Mouse (Mus musculus) c-Kit-positive CD71-positive TER-119-positive erythroid progenitor cells, embryonic 14.5 days (primary cell): ENCODE data around the gene Slc39a8.

ENCODE experiments used
- DNase-seq: peaks from one replicate; pipeline ENCODE4 v3.0.0-alpha.2; 2013; ENCODE audit warnings: low spot score

The Slc39a8 gene

GRCm38 (mm10) chr3:135825016-135825753 lies at the start of gene Slc39a8:
Gene Slc39a8, plus strand, starts transcription at chr3:135825279.
- DNase-seq, result peak; percentile 90

DNA sequence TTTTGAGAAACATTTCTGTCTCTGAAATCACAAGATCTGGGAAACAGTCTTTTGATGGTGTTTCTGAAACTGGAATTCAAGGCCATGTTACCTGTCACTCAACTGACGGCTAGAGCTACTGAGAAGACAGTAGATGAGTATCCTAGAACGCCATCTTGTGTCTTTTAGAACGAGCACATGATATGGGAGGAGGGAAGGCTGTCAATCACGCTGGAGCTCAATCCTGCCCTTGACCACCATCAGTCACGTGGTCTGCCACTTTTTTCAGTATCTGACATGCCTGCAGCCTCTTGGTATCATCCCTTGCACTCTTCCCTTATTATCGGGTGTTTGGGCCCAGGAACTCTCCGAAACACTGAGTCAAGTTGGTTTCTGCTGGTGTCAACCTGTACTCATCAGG lies 40.0 kb upstream of the Slc39a8 start:
- no peak for DNase-seq

GRCm38 (mm10) chr3:135796117-135796516 lies 29.0 kb upstream of the Slc39a8 start:
- DNase-seq, result no peak

DNA sequence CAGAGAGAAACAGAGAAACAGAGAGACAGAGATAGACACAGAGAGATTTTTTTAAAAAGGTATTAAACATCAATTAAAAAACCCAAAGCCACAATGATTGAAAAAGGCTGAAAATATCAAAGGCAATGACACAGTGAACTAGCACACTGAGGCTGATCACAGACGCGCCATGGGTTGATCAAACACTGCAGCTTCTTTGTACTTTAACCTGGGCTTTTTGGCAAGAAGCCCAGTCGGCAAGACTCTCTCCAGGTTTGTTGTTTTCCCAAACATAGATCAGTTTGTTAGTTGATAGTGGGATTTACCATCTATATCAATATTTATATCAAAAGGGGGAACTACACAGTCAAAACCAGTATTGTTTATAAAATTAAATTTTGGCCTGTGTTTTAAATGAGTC lies 26.8 kb upstream of the Slc39a8 start:
- DNase-seq, result no peak

GRCm38 (mm10) chr3:135798665-135799064 lies 26.4 kb upstream of the Slc39a8 start:
- DNase-seq, result no peak

DNA sequence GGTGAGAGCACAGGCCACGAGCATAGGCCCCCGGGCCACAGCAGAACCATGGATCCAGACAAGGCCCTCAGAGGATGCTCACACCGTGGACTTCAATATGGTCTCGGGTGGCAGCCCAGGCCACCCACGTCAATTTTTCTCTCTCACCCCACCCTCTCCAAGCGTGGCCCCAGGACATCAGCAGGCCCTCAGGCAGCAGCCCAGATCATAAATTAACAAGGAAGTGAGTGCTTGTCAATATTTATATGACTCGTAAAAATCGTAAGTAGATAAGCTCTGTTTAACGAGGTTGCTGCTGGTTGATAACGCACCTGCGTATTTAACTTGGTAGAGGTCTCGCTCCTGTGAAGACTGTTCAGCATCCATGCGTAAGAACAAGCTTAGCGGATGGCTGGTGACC lies 10.4 kb upstream of the Slc39a8 start:
- no peak for DNase-seq

- no peak for DNase-seq
Observed at GRCm38 (mm10) chr3:135815973-135816727, 8.9 kb upstream of the Slc39a8 start.

GRCm38 (mm10) chr3:135817124-135817523 lies 8.0 kb upstream of the Slc39a8 start:
- DNase-seq, result no peak

GRCm38 (mm10) chr3:135824436-135824835 lies 643 bp upstream of the Slc39a8 start:
- DNase-seq, result no peak

DNA sequence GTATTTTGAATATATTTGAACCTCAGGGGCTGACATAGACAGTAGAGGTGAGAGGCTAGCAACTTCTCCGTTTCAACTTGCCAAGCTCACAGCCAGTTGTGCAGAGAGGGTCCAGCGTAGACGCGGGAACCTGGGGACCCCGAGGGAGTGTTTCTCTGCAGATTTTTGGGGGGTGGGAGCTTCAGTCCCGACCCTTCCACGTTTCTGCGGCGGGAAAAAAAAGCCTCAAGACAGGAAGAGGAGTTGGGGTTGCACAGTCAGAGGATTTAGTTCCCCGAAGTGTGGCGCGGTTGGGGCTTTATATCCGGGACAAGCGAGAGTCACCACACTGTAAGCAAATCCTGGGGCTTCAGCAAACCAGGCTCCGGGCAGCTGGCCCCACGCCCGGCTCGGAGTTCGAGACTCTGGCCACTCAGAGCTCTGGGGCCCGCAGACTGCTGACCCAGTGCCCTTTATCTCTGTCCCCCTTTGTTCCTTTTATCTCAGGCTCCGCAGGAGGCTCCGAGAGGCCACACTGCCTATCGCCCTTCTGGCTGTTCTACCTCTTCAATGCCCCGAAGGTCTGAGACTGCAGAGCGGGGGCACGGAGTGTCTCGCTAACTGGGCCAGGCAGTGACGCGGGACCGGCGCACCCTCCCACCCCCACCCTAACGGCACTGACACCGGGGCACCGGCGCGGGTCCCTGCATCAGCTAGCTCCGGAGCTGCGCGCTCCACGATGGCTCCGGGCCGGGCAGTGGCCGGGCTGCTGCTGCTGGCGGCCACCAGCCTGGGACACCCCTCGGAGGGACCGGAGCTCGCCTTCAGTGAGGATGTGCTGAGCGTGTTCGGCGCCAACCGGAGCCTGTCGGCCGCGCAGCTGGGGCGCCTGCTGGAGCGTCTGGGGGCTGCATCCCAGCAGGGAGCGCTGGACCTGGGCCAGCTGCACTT lies 940 bp downstream of the Slc39a8 start:
- DNase-seq, result peak; percentile 74

- DNase-seq, result peak; percentile 50
Observed at GRCm38 (mm10) chr3:135826684-135827249, 1.7 kb downstream of the Slc39a8 start.

- peak; percentile 76 for DNase-seq
Observed at GRCm38 (mm10) chr3:135828000-135828399, 2.9 kb downstream of the Slc39a8 start.

GRCm38 (mm10) chr3:135832496-135832895 lies 7.4 kb downstream of the Slc39a8 start:
- no peak for DNase-seq

DNA sequence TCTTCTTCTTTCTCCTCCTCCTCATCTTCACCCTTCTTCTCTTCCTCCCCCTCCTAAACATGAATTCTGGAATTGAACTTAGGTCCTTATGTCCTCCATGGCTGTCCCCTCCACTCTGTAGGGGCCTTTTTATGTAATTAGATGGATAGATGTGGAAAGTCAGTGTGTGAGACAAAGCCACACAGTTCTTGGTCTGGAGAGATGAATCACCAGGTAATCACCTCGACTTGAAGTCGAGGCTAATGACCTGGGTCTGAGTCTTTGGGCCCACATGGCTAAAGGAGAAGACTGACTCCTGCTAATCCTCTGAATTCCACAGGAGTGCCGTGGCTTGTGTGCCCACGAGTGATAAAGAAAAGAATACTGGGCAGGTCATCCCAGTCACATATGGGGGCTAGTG lies 7.8 kb downstream of the Slc39a8 start:
- no peak for DNase-seq

- no peak for DNase-seq
Observed at GRCm38 (mm10) chr3:135834988-135835387, 9.9 kb downstream of the Slc39a8 start.

GRCm38 (mm10) chr3:135839535-135839934 lies 14.5 kb downstream of the Slc39a8 start:
- no peak for DNase-seq

DNA sequence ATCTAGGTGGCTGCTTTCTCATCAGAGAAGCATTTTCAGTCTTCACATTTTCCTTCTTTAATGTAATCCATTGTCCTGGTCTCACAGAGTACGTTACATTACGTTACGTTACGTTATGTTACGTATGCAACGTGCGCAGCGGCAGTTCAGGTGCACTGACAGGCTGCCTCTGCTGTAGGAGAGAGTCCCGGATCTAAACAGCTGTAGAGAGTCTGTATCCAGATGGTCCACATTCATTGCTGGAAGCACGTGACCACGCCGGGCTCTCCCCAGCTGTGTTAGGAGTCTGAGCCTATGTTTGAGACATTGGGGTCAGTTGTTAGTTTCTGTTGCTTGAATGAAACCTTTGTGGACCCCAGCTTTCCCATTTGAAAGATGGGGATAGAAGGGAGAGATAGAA lies 15.1 kb downstream of the Slc39a8 start:
- no peak for DNase-seq

DNA sequence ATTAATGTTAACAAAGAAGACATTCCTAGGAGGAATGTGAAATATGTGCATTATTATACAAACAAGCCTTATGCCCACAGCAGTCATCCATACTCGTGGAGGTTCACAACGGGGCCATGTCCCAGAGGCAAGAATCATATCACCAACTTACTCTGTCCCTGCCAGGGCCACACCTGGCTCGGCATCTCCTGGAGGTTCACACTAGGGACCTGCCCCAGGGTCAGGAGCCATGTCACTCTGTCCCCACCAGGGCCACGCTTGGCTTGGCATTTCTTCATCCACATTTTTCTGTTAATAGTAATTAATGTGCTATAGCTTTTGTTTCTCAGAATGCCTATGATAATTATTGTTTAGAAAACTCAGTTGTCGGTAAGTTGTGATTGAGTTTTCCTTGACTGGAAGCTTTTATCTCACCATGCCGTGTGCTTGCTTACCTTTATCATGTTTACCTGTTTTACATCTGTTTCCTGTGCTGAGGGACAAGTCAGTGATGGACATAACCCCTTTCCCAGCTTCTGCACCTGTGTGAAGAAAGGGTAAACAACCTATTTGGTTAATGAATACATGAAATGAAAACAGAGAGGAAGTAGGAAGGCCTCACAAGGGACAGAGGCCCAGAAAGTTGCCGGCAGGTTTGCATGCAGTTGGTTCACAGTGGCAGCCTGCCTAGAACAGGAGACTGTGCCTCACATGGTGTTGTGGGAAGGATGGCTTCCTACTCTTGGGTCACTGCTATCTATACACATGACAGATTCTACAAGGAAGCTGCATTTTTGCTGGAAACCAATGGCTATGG lies 16.8 kb downstream of the Slc39a8 start:
- no peak for DNase-seq

- DNase-seq, result peak; percentile 39
Observed at GRCm38 (mm10) chr3:135843181-135843580, 18.1 kb downstream of the Slc39a8 start.

- peak; percentile 72 for DNase-seq
Observed at GRCm38 (mm10) chr3:135843707-135844106, 18.6 kb downstream of the Slc39a8 start.

DNA sequence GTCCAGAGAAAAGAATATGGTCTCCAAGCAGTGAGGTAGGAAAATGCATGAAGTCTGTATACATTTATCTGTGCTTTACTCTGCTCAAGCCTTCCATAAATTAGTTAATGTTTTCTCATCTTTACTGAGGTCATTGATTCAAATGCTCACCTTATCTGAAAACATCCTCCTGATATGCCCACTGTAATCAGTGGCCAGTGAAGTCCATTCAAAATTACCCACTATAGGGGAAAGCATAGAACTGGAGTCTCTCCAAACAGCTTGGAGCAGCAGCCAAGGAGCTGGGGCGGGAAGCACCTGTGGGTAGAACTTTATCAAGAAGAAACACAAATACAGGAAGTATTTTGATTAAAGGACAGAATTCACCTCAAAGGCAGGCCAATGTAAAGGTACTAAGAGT lies 19.8 kb downstream of the Slc39a8 start:
- DNase-seq, result no peak
